Mouse (Mus musculus) embryonic facial prominence, embryonic 12.5 days (tissue): ENCODE measurements around the gene Slc25a33. TPM values are rescaled to one million over a fixed set of nuclear protein-coding genes. Genes with fewer than 3 reads are reported as not detected.

ENCODE experiments used
- ATAC-seq: fragments of 200-750 bp; cut with Nextera tagmentation; 2 replicates; pipeline ENCODE4 v1.8.0; 2017; ENCODE audit not compliant: insufficient number of reproducible peaks, insufficient read depth, low FRiP score, low TSS enrichment
- H3K27ac ChIP-seq: fragments of 300-500 bp; sonication (generic); 2 replicates; pipeline ENCODE4 v1.5.1; 2016; ENCODE audit warnings: mild to moderate bottlenecking
- H3K27me3 ChIP-seq: fragments of 300-500 bp; sonication (generic); 2 replicates; pipeline ENCODE4 v1.6.1; 2016; ENCODE audit warnings: mild to moderate bottlenecking, moderate library complexity
- H3K36me3 ChIP-seq: fragments of 300-500 bp; sonication (generic); 2 replicates; pipeline ENCODE4 v1.6.1; 2016; ENCODE audit warnings: mild to moderate bottlenecking
- H3K4me1 ChIP-seq: fragments of 300-500 bp; sonication (generic); 2 replicates; pipeline ENCODE4 v1.6.1; 2016
- H3K4me2 ChIP-seq: fragments of 300-500 bp; sonication (generic); replicated peaks from 2 replicates; pipeline ENCODE4 v1.6.1; 2016; ENCODE audit warnings: mild to moderate bottlenecking, moderate library complexity
- H3K4me3 ChIP-seq: fragments of 300-500 bp; sonication (generic); 2 replicates; pipeline ENCODE4 v1.5.1; 2016; ENCODE audit warnings: mild to moderate bottlenecking
- H3K9ac ChIP-seq: fragments of 300-500 bp; sonication (generic); 2 replicates; pipeline ENCODE4 v1.6.1; 2016; ENCODE audit warnings: mild to moderate bottlenecking, moderate library complexity
- H3K9me3 ChIP-seq: fragments of 300-500 bp; sonication (generic); 2 replicates; pipeline ENCODE4 v1.6.1; 2016; ENCODE audit warnings: mild to moderate bottlenecking, moderate library complexity
- WGBS: fragments of 180-500 bp; shearing (Covaris S2); methylation state at CpG from one replicate; pipeline ENCODE4 v1.1.7; 2016; 5-methylcytosine and 5-hydroxymethylcytosine counted together
- polyA plus RNA-seq: library from polyadenylated mRNA; unstranded; fragments of >200 nt; fragmentation: Nextera tagmentation; extraction: Ambion mirVana; gene quantifications from 2 replicates; pipeline ENCODE4 v1.2.1, GENCODE M21; 2016

The Slc25a33 gene
- polyA plus RNA-seq, 1 experiment from 2014 or later, result 15.7 TPM

DNA sequence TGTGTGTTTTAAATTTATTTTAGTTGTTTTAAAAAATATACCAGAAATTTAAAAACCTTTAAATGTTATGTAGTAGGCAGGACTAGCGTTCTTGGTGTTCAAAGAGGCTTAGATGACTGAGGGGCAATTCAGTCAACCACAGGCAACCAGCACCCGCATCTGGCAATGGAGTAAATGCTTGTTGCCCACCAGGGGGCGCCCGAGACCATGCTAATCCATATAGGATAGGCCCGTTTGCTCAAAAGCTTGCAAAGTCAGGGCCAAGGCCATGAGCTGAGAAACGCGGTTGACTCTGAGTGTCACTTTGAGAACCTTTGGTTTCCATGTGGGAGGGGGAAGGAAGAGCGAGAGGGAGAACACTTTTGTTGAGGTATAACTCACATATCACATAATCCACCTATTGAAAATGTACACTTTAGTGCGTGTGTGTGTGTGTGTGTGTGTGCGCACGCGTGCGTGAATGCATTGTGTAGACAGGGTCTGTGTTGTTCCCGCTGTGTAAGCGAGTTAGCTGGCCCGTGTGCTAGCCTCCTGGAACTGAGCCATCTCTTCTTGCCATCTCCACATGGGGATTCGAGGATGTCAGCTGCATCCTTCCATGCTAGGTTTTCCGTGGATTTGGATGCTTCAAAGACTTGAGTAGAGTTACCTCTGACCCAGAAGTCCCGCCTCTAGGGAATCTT lies 32.8 kb upstream of the Slc25a33 start:
- Histone ChIP-seq H3K27ac (no peak overlapping the region), H3K36me3 (no peaks in the 10 kb centered on the region), H3K4me3 (no peak overlapping the region), H3K4me2 (no peak overlapping the region), H3K9ac (no peak overlapping the region), H3K4me1 (peaks cover 15% of the 10 kb centered on the region), H3K9me3 (no peaks in the 10 kb centered on the region), H3K27me3 (peaks cover 12% of the 10 kb centered on the region)
- 49% methylated on average over 19 of the region's 19 CpGs for WGBS
- ATAC-seq, result peak; percentile 67

DNA sequence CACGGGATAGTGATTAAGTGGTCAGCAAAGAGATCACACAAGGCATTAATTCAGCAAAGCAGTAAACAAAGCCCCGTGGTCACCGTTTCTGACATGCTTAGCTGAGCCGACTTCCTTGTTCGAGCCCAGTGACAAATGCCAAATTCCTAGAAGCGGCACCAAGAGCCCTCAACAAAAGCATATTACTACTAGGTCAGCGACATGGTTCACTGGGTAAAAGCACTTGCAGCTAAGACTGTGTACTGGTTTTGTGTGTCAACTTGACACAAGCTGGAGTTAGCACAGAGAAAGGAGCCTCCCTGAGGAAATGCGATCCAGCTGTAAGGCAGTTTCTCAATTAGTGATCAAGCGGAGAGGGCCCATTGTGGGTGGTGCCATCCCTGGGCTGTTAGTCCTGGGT lies 28.2 kb upstream of the Slc25a33 start:
- H3K4me2 ChIP-seq, result no peak overlapping the region
- H3K4me1 ChIP-seq, result peaks cover 14% of the 10 kb centered on the region
- no peaks in the 10 kb centered on the region for H3K27me3 ChIP-seq
- ATAC-seq, result no peak
- H3K36me3 ChIP-seq, result no peaks in the 10 kb centered on the region
- H3K9me3 ChIP-seq, result no peaks in the 10 kb centered on the region
- no peak overlapping the region for H3K4me3 ChIP-seq
- no peak overlapping the region for H3K9ac ChIP-seq
- 36% methylated on average over 9 of the region's 9 CpGs for WGBS
- no peak overlapping the region for H3K27ac ChIP-seq

DNA sequence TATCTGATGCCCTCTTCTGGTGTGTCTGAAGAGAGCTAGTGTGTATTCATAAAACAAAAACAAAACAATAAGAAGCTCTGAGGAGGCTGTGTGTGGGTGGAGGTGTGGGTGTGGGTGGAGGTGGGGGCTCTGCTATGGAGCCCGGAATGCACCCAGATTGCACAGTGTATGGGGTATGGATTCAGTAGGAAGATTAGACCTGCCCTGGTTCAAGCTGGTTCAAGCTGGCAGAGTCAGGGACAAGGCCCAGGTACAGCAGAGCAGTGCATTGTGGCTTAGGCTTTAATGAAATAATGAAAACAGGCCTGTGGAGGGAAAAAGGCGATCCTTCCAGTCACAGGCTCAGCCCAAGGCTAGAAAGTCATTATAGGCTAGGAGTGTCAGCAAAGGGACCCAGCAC lies 26.5 kb upstream of the Slc25a33 start:
- H3K9me3 ChIP-seq, result no peaks in the 10 kb centered on the region
- no peak overlapping the region for H3K4me2 ChIP-seq
- no peak for ATAC-seq
- no peak overlapping the region for H3K9ac ChIP-seq
- no peak overlapping the region for H3K4me3 ChIP-seq
- H3K27ac ChIP-seq, result no peak overlapping the region
- no peaks in the 10 kb centered on the region for H3K36me3 ChIP-seq
- peaks cover 17% of the 10 kb centered on the region for H3K4me1 ChIP-seq
- no peaks in the 10 kb centered on the region for H3K27me3 ChIP-seq
- WGBS, result 76% methylated on average over 2 of the region's 2 CpGs

DNA sequence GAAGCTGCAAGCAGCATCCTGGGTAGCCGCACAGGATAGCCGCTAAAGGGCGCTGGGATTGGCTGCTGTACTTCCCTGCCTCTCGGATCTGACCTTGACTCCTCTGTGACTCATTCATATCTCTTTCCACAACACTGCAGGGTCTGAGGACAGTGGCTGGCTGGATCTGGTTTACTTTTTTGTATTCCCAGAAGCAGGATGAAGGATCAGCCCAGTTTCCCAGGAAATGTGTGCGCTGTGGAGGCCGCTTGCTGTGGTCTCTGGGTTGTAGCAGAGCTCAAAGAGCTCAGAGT lies 26.0 kb upstream of the Slc25a33 start:
- WGBS, result 92% methylated on average over 6 of the region's 6 CpGs
- Histone ChIP-seq H3K36me3 (no peaks in the 10 kb centered on the region), H3K4me2 (no peak overlapping the region), H3K9me3 (no peaks in the 10 kb centered on the region), H3K27me3 (no peaks in the 10 kb centered on the region), H3K4me1 (peaks cover 17% of the 10 kb centered on the region), H3K4me3 (no peak overlapping the region), H3K27ac (no peak overlapping the region), H3K9ac (no peak overlapping the region)
- no peak for ATAC-seq

DNA sequence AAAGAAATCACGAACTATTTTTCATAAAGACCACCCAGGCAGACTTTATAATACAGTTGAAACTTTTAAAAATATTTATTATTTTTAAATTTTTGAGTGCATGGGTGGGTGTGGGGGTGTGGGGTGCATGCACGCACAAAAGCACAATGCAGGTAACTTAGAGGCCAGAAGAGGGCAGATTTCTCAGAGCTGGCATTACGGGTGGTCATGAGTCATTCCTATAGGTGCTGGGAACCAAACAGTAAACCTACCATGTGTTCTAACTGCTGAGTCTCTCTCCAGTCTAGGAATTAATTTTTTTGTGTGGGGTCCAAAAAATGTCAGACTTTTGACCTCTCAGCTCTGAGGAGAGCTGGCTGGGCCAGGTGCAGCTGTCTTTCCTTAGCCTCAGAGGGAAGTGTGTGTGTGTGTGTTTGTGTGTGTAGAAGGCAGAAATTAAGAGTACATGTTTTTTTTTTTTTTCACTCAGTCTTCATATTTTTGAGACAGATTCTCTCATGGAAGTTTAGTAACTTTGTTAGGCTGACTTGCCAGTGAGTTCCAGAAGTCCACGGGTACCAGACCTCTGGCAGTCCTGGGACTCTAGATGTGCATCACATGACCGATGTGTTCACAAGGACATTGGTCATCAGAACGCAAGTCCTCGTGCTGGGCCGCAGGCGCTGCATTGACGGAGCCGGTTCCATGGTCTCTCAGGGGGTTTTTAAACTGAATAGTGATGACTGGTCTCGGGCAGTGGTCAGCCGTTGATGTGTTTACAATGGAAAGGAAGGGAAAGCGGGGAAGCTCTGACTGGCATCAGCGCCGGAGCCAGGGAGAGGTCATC lies 25.5 kb upstream of the Slc25a33 start:
- 84% methylated on average over 16 of the region's 16 CpGs for WGBS
- H3K9me3 ChIP-seq, result no peaks in the 10 kb centered on the region
- ATAC-seq, result no peak
- H3K4me3 ChIP-seq, result no peak overlapping the region
- peaks cover 17% of the 10 kb centered on the region for H3K4me1 ChIP-seq
- no peak overlapping the region for H3K27ac ChIP-seq
- H3K4me2 ChIP-seq, result no peak overlapping the region
- no peak overlapping the region for H3K9ac ChIP-seq
- H3K27me3 ChIP-seq, result no peaks in the 10 kb centered on the region
- H3K36me3 ChIP-seq, result no peaks in the 10 kb centered on the region

DNA sequence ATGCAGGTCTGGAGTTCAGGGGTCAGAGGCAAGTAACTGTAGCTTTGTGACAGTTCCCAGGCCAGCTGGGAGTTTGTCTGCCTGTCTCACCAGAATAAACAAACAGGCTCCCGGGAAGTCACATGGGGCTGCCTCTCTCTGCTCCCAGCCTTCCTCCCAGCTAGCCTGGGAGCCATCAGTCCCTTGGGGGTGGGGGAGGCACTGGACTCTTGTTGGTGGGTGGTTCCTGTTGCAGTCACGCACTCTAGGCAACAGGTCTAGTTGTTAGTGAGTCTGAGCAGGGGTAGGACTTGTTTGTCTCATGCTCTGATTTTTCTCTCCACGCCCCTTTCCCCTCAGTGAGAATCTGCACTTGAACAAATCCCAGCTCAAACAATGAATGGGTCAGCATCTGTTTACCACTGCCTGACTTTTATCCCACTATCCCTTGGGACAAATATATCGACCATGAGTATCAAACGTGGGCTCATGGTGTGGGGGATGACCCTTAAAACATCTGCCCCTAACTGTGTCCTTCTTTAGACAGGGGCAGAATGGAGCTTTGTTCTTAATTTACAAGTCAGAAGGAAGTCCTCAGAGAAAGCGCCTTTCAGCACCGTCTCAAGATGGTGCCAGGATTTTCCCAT lies 24.7 kb upstream of the Slc25a33 start:
- Histone ChIP-seq H3K36me3 (no peaks in the 10 kb centered on the region), H3K4me1 (peaks cover 17% of the 10 kb centered on the region), H3K4me3 (no peak overlapping the region), H3K27me3 (no peaks in the 10 kb centered on the region), H3K9ac (no peak overlapping the region), H3K9me3 (no peaks in the 10 kb centered on the region), H3K4me2 (no peak overlapping the region), H3K27ac (no peak overlapping the region)
- 24% methylated on average over 7 of the region's 7 CpGs for WGBS
- ATAC-seq, result no peak

DNA sequence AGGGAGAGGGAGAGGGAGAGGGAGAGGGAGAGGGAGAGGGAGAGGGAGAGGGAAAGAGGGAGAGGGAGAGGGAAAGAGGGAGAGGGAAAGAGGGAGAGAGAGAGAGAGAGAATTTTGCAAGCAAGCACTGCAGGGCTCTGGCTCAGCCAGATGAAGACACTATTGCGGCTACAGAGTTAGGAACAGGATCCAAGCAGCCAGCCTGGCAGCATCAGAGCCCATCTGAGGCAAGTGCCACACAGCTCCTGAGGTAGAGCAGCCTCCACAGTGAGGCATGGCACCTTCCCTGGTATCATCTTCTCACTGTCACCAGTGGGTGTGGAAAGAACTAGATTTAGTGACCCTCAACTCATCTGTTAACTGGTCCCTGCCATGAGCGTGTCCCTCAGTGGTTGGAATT lies 24.0 kb upstream of the Slc25a33 start:
- no peak for ATAC-seq
- H3K27me3 ChIP-seq, result no peaks in the 10 kb centered on the region
- no peak overlapping the region for H3K27ac ChIP-seq
- H3K36me3 ChIP-seq, result no peaks in the 10 kb centered on the region
- H3K4me1 ChIP-seq, result peaks cover 17% of the 10 kb centered on the region
- no peak overlapping the region for H3K9ac ChIP-seq
- H3K4me2 ChIP-seq, result no peak overlapping the region
- no peak overlapping the region for H3K4me3 ChIP-seq
- WGBS, result 68% methylated on average over 2 of the region's 2 CpGs
- no peaks in the 10 kb centered on the region for H3K9me3 ChIP-seq

DNA sequence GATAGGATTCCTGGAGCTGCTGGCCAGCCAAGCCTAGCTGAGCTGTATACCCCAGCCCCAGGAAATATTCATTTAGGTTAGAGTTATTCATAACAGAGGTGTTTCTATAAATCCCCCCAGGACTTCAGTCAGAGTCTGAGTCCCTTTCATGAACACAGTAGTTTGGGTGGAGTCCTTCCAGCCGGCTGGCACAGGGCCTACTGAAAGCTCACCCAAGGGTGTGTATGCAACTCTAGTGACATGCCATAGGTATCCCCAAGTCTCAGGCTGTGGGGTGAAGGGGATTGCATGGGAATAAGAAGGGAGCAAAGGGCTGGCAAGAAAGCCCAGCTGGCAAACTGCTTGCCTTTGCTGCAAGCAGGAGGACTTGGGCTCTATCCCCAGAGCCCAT lies 23.1 kb upstream of the Slc25a33 start:
- Histone ChIP-seq H3K4me1 (peaks cover 19% of the 10 kb centered on the region), H3K27ac (no peak overlapping the region), H3K27me3 (no peaks in the 10 kb centered on the region), H3K4me2 (no peak overlapping the region), H3K9me3 (no peaks in the 10 kb centered on the region), H3K9ac (no peak overlapping the region), H3K4me3 (no peak overlapping the region), H3K36me3 (no peaks in the 10 kb centered on the region)
- 60% methylated on average over 1 of the region's 1 CpGs for WGBS
- ATAC-seq, result no peak

DNA sequence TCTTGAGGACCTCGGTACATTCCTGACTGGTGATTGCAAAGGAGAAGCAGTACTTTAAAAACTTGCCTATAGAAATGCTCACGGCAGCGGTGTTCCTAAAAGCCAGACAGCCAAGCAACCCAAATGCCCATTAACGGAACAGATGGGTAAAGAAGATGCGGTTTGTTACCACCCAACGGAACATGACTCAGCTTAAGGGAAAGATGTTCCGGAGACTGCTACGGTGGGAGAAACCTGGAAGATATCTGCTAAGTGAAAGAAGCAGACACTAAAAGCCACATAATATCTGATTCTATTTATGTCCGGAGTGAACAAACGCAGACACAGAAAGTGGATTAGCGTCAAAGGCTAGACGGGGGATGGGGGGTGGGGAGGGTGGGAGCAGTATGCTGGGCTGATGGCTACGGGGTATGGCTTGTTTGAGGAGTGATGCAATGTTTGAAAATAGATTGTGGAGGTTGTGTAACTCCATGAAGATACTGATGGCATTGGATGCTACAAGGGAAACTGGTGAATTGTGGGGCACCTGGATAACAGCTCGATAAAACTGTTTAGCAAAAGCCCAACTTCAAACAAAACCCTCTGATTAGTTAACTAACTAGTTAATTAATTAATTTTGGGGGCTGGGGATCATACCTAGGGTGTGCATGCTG lies 22.6 kb upstream of the Slc25a33 start:
- Histone ChIP-seq H3K4me2 (no peak overlapping the region), H3K9ac (no peak overlapping the region), H3K4me1 (peaks cover 19% of the 10 kb centered on the region), H3K4me3 (no peak overlapping the region), H3K9me3 (no peaks in the 10 kb centered on the region), H3K27me3 (no peaks in the 10 kb centered on the region), H3K27ac (no peak overlapping the region), H3K36me3 (no peaks in the 10 kb centered on the region)
- ATAC-seq, result no peak
- WGBS, result 64% methylated on average over 14 of the region's 14 CpGs

DNA sequence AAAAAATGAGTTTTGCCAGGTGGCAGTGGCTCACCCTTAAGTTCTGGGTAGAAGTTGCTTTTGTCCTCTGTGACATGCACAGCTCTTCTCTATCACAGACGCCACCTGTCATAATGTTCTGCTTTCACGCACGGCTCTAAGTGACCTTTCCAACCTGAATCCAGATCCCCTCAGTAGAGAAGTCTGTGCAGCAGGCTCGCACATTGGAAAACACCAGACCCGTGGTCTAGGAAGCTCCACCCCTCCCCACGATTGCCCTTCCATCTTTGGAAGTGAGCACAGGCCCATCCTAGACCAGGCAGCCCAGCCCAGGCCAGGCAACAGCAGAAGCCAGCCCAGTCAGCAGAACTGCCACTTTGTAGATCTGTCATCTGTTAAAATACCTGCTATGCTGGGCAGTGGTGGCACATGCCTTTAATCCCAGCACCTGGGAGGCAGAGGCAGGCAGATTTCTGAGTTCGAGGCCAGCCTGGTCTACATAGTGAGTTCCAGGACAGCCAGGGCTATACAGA lies 20.9 kb upstream of the Slc25a33 start:
- H3K4me2 ChIP-seq, result no peak overlapping the region
- no peak for ATAC-seq
- H3K36me3 ChIP-seq, result no peaks in the 10 kb centered on the region
- no peaks in the 10 kb centered on the region for H3K27me3 ChIP-seq
- H3K27ac ChIP-seq, result no peak overlapping the region
- H3K4me3 ChIP-seq, result no peak overlapping the region
- no peaks in the 10 kb centered on the region for H3K9me3 ChIP-seq
- no peak overlapping the region for H3K9ac ChIP-seq
- H3K4me1 ChIP-seq, result peaks cover 26% of the 10 kb centered on the region
- WGBS, result 76% methylated on average over 7 of the region's 7 CpGs

DNA sequence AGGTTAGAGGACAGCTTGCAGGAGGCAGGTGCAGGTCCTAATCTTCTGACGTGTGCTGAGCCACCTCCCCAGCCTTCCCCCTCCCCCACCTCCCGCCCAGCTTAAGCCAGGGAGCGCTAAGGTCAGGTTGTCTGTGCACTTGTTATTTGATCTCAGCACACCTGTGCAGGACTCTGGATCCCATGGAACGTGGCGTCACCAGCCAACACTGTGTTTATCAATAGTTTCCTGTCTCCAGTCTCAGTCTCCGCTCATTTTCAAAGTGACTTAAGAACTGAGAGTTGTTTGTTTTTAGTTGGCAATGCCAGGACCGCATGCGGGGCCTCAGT lies 19.9 kb upstream of the Slc25a33 start:
- Histone ChIP-seq H3K9me3 (no peaks in the 10 kb centered on the region), H3K4me3 (no peak overlapping the region), H3K4me2 (no peak overlapping the region), H3K9ac (no peak overlapping the region), H3K36me3 (no peaks in the 10 kb centered on the region), H3K4me1 (peaks cover 30% of the 10 kb centered on the region), H3K27me3 (no peaks in the 10 kb centered on the region), H3K27ac (no peak overlapping the region)
- 34% methylated on average over 7 of the region's 8 CpGs for WGBS
- no peak for ATAC-seq
